Mouse (Mus musculus): Measurements from ENCODE around the gene Gm17728.
A peak's percentile ranks its signal among the peaks of the same experiment; 100 is the strongest.
"Not testable (repeated sequence)": the region's sequence is repeated elsewhere in the genome, so short reads cannot be mapped to it uniquely, and the experiment has no call there.

Gm17728 gene

DNA sequence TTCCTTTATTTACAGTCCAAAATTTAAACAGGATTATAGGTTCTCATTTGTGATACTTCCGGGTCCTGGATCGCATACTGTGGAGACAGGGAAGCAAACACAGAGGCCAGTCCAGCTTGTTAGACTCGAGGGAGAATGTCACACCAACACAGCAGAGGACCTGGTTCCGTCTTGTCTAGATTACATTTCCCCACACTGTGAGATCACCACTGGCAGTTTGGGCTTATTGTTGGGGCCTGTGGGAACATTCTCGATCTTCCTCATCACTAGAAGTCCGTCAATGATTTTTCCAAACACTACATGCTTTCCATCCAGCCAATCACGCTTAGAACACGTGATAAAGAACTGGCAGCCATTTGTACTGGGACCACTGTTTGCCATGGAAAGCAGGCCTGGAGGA is at the start of gene Gm17728:
TSS of gene Gm17728 (plus strand) at position 301 of the 400 bp plus-strand sequence.
- DNase-seq (ENCODE audit: low spot score) = not testable (repeated sequence)

DNA sequence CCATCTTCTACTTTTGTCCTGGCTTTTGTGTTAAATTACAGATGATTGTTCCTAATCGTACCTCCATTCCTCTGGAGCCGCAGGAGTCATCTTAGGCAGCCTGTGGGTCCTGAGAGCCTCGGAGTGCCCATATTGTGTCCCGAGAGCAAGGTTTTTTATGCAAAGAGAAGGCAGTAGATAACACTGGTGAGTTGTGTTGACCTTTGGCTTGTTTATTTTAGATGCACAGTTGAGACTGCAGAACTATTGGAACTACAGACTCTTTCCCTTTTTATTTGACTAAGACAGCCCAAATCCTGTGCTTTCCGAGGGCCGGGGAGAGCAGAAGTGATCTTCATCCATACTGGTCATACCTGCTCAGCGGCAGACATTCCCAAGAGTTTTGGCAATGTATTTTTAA is 24.4 kb upstream of the Gm17728 start:
- no peak for DNase-seq (ENCODE audit: low spot score)

DNA sequence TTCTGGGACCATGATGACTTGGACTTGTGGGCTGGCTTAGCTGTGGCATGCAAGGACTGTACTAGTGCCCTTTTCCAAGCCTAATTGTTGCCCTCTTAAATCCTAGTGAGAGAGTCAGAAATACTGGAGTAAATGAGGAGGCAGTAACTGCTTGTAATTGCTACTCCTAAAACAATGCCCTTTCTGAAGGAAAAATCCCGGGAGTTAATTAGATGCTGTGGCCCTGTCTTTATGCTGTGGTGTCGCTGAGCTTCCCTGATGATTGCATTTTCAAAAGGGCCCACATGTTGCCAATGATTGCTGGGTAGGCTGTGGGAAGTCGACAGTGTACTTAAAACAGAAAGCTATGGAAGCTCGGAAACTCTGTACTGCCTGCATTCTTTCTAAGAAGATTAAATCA is 23.3 kb upstream of the Gm17728 start:
- no peak for DNase-seq (ENCODE audit: low spot score)

DNA sequence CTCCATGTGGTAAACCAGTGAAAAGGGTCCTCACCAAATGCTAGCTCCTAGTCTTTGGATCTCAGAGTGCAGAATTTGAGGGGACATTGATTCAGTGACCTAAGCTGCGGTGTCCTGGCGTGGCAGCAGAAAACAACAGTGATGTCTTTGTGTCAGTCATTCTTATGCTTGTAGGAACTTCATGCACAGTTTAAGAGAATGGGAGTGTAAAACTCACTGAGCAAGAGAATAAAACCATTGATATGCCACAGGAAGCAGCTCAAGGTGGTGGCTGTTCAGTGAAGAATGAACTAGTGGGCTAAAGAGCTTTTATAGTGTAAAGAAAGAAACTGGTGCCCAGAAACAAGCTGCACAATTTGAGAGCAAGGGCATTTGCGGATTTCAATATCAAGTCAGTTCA is 17.9 kb upstream of the Gm17728 start:
- no peak for DNase-seq (ENCODE audit: low spot score)

DNA sequence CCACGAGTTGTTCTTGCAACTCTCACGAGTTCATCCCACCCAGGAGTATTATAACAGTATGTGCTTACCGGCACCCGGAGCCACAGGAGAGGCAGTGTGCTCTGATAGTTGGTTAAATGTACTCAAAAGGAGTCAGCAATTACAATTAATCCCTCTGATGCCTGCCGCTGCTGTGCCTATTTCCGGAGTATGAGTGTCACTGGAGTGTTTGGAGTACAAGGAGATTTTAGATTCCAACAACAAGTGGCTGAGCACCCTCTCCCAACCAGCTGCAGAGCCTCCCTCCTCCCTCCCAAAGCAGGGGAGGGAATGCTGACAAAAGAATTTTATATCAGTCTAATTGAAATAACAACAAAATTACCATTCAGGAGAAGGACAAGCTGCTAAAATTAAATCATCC is 14.2 kb upstream of the Gm17728 start:
- no peak for DNase-seq (ENCODE audit: low spot score)

DNA sequence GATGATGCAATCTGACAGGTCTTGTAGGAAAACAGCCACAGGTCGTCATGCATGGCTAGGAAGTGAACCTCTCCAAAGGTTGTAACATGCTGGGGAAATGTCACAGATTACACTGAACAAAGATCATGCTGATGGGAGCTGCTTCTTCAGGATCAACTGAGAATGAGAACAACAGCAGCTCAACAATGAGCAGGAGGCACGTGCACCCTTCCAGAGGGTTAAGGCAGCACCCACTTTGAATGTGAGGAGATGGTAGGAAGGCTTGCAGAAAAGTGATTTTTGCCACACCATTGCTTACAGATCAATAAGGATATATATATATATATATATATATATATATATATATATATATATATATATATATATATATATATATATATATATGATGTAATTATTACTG is 2.8 kb upstream of the Gm17728 start:
- DNase-seq (ENCODE audit: low spot score) = no peak

DNA sequence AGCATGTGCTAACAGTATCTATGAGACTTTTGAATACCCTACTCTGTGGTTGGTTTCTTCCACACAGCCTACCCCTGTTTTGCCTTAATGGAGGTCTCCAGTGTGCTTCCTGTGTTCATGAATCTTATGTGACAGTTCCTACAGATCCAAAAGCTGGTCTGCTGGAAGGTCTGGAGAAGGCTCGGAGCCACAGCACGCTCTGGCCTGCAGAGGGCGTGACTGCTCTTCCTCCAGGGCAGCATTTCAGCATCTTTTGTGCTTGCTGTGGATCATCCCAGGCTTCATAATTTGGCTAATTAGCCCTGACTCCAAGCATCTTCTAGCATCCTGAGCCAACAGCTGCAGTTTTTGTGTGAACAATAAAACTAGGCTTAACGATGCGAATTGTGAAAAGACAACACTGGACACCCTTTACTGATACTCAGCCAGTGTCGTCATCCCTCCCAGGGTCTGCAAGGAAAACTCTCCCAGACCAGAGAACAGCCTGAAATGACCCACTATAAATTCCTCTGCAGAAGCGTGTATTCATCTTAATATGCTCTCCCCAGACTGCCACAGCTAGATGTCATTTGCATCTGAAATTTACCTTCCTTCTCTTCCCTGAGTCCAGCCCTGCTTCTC is 6.6 kb downstream of the Gm17728 start:
- DNase-seq (ENCODE audit: low spot score) = peak; percentile 51

DNA sequence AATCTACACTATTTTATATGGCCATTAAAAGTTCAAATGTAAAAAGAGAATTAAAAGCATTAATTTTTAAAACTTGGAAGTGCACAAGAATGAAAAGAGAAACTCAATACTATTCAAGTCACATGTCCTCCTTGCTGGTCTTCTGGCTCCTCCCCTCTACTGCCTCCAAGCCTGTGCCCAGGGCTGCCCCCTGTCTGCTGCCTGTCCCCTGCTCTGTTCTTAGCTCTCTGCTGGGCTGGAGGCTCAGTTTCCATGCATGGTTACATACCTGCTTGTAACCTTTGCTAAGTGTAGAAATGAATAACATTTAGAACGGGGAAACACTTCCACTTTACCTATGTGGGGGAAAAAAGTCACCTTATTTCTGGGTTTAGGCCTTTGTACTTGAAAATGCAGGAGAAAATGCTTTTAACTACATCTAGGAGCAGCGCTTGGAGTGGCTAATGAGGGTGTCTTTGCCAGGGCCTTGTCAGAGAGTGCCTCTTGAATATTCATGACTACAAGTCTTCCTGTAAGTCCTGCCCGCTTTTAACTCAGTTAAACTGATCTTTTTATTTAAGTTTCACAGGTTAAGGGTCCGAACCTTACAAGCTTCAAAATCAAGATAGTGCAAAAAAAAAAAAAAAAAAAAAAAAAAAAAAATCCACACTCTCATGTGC is 18.3 kb downstream of the Gm17728 start:
- DNase-seq (ENCODE audit: low spot score) = no peak

DNA sequence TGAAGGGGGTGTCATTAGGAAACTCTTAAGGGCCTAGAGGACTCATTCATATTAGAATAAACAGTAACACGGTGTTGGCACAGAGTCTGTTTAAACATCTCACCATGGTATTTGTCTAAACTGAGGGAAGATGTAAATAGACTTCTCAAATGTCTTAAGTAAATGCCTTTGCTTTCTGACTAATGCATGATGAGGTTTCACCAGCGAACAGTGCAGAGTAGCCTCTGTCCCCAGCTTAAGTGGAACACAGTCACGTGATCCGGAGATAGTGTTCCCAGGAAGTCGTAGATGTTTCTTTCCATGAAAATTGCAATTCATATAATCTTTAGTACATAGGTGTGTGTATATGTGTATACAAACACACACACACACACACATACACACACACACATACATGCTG is 34.5 kb downstream of the Gm17728 start:
- DNase-seq (ENCODE audit: low spot score) = no peak

DNA sequence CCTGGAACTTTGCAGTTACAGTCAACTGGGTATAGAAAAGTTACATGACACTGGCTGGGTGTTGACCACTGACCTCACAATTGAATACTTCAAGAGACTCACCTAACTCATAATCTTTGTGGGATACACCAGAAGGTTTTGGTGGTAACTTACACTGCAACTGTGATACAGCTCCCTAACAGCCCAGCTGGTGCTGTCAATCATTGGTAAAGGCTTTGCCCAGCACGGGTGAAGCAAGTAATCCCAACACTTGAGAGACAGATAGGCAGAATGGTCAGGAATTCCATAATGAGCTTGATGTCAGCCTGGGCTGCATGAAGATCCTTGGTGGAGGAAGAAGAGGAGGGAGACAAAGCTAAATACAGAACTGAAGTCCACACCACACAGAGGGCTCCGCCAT is 39.0 kb downstream of the Gm17728 start:
- no peak for DNase-seq (ENCODE audit: low spot score)
